Mouse (Mus musculus) granulocyte monocyte progenitor cell, adult 5-6 weeks (primary cell): ENCODE results near the gene Ttyh3. TPM values are rescaled to one million over a fixed set of nuclear protein-coding genes. Genes with fewer than 3 reads are reported as not detected.
A peak's percentile ranks its signal among the peaks of the same experiment; 100 is the strongest.
"Not testable (repeated sequence)": the region's sequence is repeated elsewhere in the genome, so short reads cannot be mapped to it uniquely, and the experiment has no call there.

Source experiments
- ATAC-seq: replicated peaks from 2 replicates; pipeline ENCODE4 v1.8.0; 2016; ENCODE audit warnings: mild to moderate bottlenecking, moderate TSS enrichment, inconsistent platforms; ENCODE audit not compliant: poor library complexity, severe bottlenecking
- total RNA-seq, 2 experiments: library from RNA; stranded (forward) in 1 of 2; stranded (reverse) in 1 of 2; fragments of 200-712, 200-1000 nt in 1 of 2; fragments of >200 nt in 1 of 2; fragmentation: Nextera tagmentation in 1 of 2; gene quantifications; 2 replicates each; pipeline ENCODE4 v1.2.3; 2014 to 2017

Ttyh3 gene
- total RNA-seq (2014; fragmentation: Nextera tagmentation): 42.0 and 47.9 TPM in 2 replicates
- 8.7 and 9.2 TPM in 2 replicates for total RNA-seq (2017)

GRCm38 (mm10) chr5:140648519-140649100 is at the start of gene Ttyh3:
Ttyh3 (minus strand) TSS chr5:140649031.
- ATAC-seq: peak; percentile 25

- no peak for ATAC-seq
These were observed 47.2 kb upstream of the Ttyh3 start for GRCm38 (mm10) chr5:140695987-140696386.

- ATAC-seq: no peak
These were observed 39.6 kb upstream of the Ttyh3 start for GRCm38 (mm10) chr5:140688434-140688833.

- ATAC-seq: peak; percentile 71; the same call in 1 of the 2 replicates
These were observed 35.7 kb upstream of the Ttyh3 start for GRCm38 (mm10) chr5:140684343-140685148.

- no peak for ATAC-seq
These were observed 33.3 kb upstream of the Ttyh3 start for GRCm38 (mm10) chr5:140682113-140682512.

- no peak for ATAC-seq
These were observed 32.1 kb upstream of the Ttyh3 start for GRCm38 (mm10) chr5:140680950-140681349.

GRCm38 (mm10) chr5:140680051-140680450 is 31.2 kb upstream of the Ttyh3 start:
- ATAC-seq: no peak

- ATAC-seq: no peak
These were observed 28.3 kb upstream of the Ttyh3 start for GRCm38 (mm10) chr5:140677137-140677536.

- ATAC-seq: no peak
These were observed 26.8 kb upstream of the Ttyh3 start for GRCm38 (mm10) chr5:140675640-140676039.

- no peak for ATAC-seq
These were observed 26.2 kb upstream of the Ttyh3 start for GRCm38 (mm10) chr5:140675079-140675478.

GRCm38 (mm10) chr5:140674036-140674435 is 25.2 kb upstream of the Ttyh3 start:
- no peak for ATAC-seq

- ATAC-seq: not testable (repeated sequence)
These were observed 23.8 kb upstream of the Ttyh3 start for GRCm38 (mm10) chr5:140672603-140673002.

- ATAC-seq: no peak
These were observed 23.3 kb upstream of the Ttyh3 start for GRCm38 (mm10) chr5:140672115-140672514.

GRCm38 (mm10) chr5:140663621-140664180 is 14.9 kb upstream of the Ttyh3 start:
- ATAC-seq: peak; percentile 64

- peak; percentile 79 for ATAC-seq
These were observed 14.1 kb upstream of the Ttyh3 start for GRCm38 (mm10) chr5:140662741-140663592.

- no peak for ATAC-seq
These were observed 13.2 kb upstream of the Ttyh3 start for GRCm38 (mm10) chr5:140661875-140662643.

GRCm38 (mm10) chr5:140661427-140661826 is 12.6 kb upstream of the Ttyh3 start:
- no peak for ATAC-seq

- no peak for ATAC-seq
These were observed 11.6 kb upstream of the Ttyh3 start for GRCm38 (mm10) chr5:140660398-140660797.

- no peak for ATAC-seq
These were observed 10.9 kb upstream of the Ttyh3 start for GRCm38 (mm10) chr5:140659607-140660272.
